Mouse (Mus musculus): ENCODE measurements around the gene Taf9b. TPM values are rescaled to one million over a fixed set of nuclear protein-coding genes. Genes with fewer than 3 reads are reported as not detected.

Taf9b gene
- 10 to 100 TPM; 30.0 to 37.6 TPM for polyA plus RNA-seq (2017; shearing (Covaris generic))

GRCm38 (mm10) chrX:106221058-106221457, at the start of gene Taf9b:
Taf9b (minus strand) TSS chrX:106221158.

GRCm38 (mm10) chrX:106255276-106255675, 34.3 kb upstream of the Taf9b start, which contains the start of gene Fnd3c2:
Fnd3c2 (minus strand) TSS chrX:106255376.

GRCm38 (mm10) chrX:106186713-106187649, 34.0 kb downstream of the Taf9b start, which contains the start of gene Pgk1:
Pgk1 (plus strand) TSS chrX:106187100.

Other genes with a start within 250 kb of the Taf9b start
- gene Magt1, start 209.3 kb downstream of the Taf9b start, polyA plus RNA-seq (2017; shearing (Covaris generic)), result 10 to 100 TPM; 32.4 to 37.7 TPM
- 100 to 1,000 TPM; 317 to 324 TPM for gene Cox7b, start 205.5 kb downstream of the Taf9b start, polyA plus RNA-seq (2017; shearing (Covaris generic))
- 1 to 10 TPM; 7.7 to 9.8 TPM for gene Atp7a, start 193.9 kb downstream of the Taf9b start, polyA plus RNA-seq (2017; shearing (Covaris generic))
- under 1 TPM; 0.14 to 0.47 TPM for gene Tlr13, start 78.0 kb downstream of the Taf9b start, polyA plus RNA-seq (2017; shearing (Covaris generic))
- gene Pgk1, start 34.1 kb downstream of the Taf9b start, polyA plus RNA-seq (2017; shearing (Covaris generic)), result 100 to 1,000 TPM; 161 to 191 TPM
- gene Fnd3c2, start 34.2 kb upstream of the Taf9b start, polyA plus RNA-seq (2017; shearing (Covaris generic)), result not detected

Measured in activated CD4-positive, CD25-positive, alpha-beta regulatory T cell (primary cell).